Mouse (Mus musculus): ENCODE results near the gene Fus. TPM values are rescaled to one million over a fixed set of nuclear protein-coding genes. Genes with fewer than 3 reads are reported as not detected.
A peak's percentile ranks its signal among the peaks of the same experiment; 100 is the strongest.

The Fus gene
- polyA plus RNA-seq, 1 experiment from 2014 or later, result 120 TPM

DNA sequence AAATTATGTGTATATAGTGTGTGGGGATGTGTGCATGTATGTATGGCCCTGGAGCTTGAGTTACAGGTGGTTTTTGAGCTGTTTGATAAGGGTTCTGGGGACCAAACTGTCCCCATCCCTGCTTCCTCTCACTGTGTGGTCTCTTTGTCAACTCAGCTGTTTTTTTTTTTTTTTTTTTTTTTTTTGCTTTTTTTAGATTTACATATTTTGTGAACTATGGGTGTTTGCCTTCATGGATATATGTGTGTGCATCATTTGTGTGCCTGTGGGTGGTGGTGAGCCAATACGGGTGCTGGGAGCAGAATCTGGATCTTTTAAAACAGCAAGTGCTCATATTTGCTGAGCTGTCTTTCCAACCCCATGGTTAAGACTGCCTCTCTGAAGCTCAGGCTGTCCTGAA, 21.6 kb downstream of the Fus start:
- H3K4me2 ChIP-seq (replicated peaks; ENCODE audit: low read depth), result no peak overlapping the region
- ATAC-seq, result no peak
- no peak overlapping the region for H3K4me3 ChIP-seq (ENCODE audit: low read depth, low read length)
- H3K4me1 ChIP-seq (replicated peaks; ENCODE audit: control insufficient read depth, insufficient read depth, low read length), result no peaks in the 10 kb centered on the region
- peaks cover 55% of the 10 kb centered on the region for H3K36me3 ChIP-seq (ENCODE audit: control insufficient read depth, insufficient read depth)
- no peak overlapping the region for H3K27ac ChIP-seq (ENCODE audit: low read depth, low read length)
- no peaks in the 10 kb centered on the region for H3K9me3 ChIP-seq (ENCODE audit: control insufficient read depth)
- no peaks in the 10 kb centered on the region for H3K27me3 ChIP-seq (replicated peaks; ENCODE audit: control insufficient read depth, insufficient read depth, low read length)
- WGBS, result 75% methylated on average over 1 of the region's 1 CpGs
- no peak overlapping the region for H3K9ac ChIP-seq (ENCODE audit: low read depth, low read length)
- TF ChIP-seq CTCF (IDR thresholded peaks at IDR 0.05; ENCODE audit: low read depth), result no peak

DNA sequence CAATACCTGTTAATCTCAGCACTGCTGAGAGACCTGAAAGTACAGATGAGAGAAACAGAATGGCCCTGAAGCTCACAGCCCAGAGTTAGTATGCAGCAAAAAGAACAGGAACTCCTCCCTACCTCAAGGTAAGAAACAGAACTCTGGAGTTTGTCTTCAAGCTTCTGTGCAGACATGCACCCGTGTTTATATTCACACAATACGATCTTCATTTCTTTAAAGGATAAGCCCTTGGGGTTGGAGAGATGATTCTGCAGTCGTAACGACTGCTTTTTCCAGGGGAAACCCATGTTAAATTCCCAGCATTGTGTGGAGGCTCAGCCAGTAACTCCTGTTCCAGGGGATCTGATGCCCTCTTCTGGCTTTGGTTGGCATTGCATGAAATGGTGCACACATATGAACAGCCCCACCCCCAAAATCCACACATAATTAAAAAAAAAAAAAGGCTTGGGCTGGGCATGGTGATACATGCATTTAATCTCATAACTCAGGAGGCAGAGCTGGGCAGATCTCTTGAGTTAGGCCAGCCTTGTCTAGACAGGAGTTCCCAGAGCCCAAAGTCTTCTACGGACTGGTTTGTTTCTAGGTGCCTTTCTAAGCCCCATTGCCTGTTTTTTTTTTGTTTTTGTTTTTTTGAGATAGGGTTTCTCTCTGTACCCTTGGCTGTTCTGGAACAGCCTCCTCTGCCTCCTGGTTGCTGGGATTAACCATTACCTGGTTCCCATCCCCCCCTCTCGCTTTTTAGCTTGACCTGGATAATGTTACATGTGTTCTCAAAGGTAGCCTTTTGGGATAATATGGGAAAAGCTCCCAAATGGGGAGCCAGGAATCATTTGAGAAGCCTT, 24.6 kb downstream of the Fus start:
- H3K9ac ChIP-seq (ENCODE audit: low read depth, low read length), result peak overlapping the region; percentile 42; the same call in 1 of the 2 replicates

DNA sequence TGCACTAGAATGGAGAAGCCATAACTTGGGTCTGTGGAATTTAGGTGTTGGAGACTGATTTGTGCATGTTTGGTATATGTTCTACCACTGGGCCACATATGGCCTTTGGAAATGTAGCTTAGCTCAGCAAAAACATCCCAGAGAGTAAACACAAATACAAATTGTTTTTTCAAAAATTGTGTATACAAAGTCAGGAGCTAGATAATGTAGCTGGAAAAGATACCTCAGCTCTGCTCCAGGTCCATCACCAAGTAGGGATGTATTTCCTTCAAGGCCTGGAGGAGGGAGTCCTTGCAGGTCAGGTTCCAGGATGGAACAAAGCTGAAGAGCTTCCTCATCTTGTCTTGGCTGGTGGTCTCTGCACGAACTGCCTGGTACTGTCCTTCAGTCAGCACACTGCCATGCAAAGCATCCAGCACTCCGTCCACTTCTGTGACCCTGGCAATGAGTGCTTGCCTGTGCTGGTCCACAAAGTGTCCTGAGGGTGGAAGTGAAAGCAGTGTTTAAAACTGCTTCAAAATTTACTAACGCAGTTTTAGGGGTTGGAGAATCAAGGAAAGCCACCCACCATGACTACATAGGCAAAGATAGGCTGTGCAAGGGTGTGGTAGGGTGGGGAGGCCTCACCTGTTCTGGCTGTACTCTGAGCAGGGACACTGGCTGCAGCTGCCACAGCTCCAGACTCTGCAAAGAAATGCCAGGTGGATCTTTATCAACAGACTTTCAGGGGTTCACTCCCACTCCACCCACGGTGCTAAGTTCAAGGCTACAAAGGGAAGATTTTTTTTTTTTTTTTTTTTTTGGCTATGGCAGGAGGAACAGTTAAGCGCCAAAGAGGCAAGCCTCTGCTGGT, 25.5 kb downstream of the Fus start:
- H3K4me2 ChIP-seq (replicated peaks; ENCODE audit: low read depth), result peak overlapping the region; percentile 59
- no peak for TF ChIP-seq CTCF (IDR thresholded peaks at IDR 0.05; ENCODE audit: low read depth)
- H3K27ac ChIP-seq (ENCODE audit: low read depth, low read length), result peak overlapping the region; percentile 87
- H3K36me3 ChIP-seq (ENCODE audit: control insufficient read depth, insufficient read depth), result peaks cover 25% of the 10 kb centered on the region
- no peaks in the 10 kb centered on the region for H3K4me1 ChIP-seq (replicated peaks; ENCODE audit: control insufficient read depth, insufficient read depth, low read length)
- no peaks in the 10 kb centered on the region for H3K27me3 ChIP-seq (replicated peaks; ENCODE audit: control insufficient read depth, insufficient read depth, low read length)
- no peaks in the 10 kb centered on the region for H3K9me3 ChIP-seq (ENCODE audit: control insufficient read depth)
- peak overlapping the region; percentile 42 for H3K9ac ChIP-seq (ENCODE audit: low read depth, low read length)
- ATAC-seq, result peak; percentile 74
- 15% methylated on average over 5 of the region's 5 CpGs for WGBS
- H3K4me3 ChIP-seq (ENCODE audit: low read depth, low read length), result peak overlapping the region; percentile 31

More for the DNA sequence above, 24.6 kb downstream of the Fus start:
- H3K9me3 ChIP-seq (ENCODE audit: control insufficient read depth), result no peaks in the 10 kb centered on the region
- peak; percentile 41 for ATAC-seq
- no peaks in the 10 kb centered on the region for H3K4me1 ChIP-seq (replicated peaks; ENCODE audit: control insufficient read depth, insufficient read depth, low read length)
- 27% methylated on average over 6 of the region's 6 CpGs for WGBS
- peak overlapping the region; percentile 31 for H3K4me3 ChIP-seq (ENCODE audit: low read depth, low read length)
- peaks cover 29% of the 10 kb centered on the region for H3K36me3 ChIP-seq (ENCODE audit: control insufficient read depth, insufficient read depth)
- H3K27me3 ChIP-seq (replicated peaks; ENCODE audit: control insufficient read depth, insufficient read depth, low read length), result no peaks in the 10 kb centered on the region
- peak overlapping the region; percentile 87 for H3K27ac ChIP-seq (ENCODE audit: low read depth, low read length)
- peak overlapping the region; percentile 59 for H3K4me2 ChIP-seq (replicated peaks; ENCODE audit: low read depth)
- TF ChIP-seq CTCF (IDR thresholded peaks at IDR 0.05; ENCODE audit: low read depth), result peak; percentile 83

DNA sequence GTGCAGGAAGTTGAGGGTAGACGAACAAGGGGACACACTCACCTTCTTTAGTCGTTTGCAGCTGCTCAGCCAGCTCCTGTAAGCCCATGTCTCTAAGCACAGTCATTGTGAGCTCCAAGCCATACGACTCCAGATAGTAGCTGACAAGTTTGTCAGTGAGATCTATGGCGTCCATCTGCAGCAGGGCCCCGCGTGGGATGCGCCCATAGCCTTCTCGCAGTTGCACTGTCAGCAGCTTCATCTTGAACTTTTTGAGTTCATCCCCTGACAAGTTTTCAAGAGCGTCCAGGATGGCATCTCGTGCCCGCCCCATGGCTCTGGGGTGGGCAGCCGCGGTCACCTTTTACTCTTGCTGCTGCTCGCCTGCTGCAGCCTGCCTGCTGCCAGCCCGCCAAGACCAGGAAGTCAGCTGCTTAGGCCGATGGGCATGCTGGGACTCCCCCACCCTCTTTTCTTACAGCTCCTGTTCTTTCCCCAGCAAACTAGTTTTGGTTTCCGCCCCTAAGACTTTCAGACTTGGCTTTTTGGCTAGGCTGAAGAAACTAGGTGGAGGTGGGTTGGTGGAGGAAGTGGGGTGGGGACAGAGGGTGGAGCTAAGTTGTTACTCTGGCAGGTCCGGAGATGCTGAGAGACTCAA, 26.2 kb downstream of the Fus start, which contains the start of gene Pycard:
Gene Pycard (minus strand): TSS at position 527 of the 637 bp plus-strand sequence.
- Histone ChIP-seq H3K9ac (ENCODE audit: low read depth, low read length) (peak within 1 kb of the TSS; percentile 42), H3K4me1 (replicated peaks; ENCODE audit: control insufficient read depth, insufficient read depth, low read length) (no peaks in the 10 kb centered on the region), H3K4me2 (replicated peaks; ENCODE audit: low read depth) (peak within 1 kb of the TSS; percentile 59), H3K27me3 (replicated peaks; ENCODE audit: control insufficient read depth, insufficient read depth, low read length) (no peaks in the 10 kb centered on the region), H3K36me3 (ENCODE audit: control insufficient read depth, insufficient read depth) (peaks cover 18% of the 10 kb centered on the region), H3K4me3 (ENCODE audit: low read depth, low read length) (peak within 1 kb of the TSS; percentile 31), H3K27ac (ENCODE audit: low read depth, low read length) (peak within 1 kb of the TSS; percentile 87), H3K9me3 (ENCODE audit: control insufficient read depth) (no peaks in the 10 kb centered on the region)
- ATAC-seq, result peak; percentile 69
- no peak for TF ChIP-seq CTCF (IDR thresholded peaks at IDR 0.05; ENCODE audit: low read depth)
- 4% methylated on average over 18 of the region's 18 CpGs for WGBS

DNA sequence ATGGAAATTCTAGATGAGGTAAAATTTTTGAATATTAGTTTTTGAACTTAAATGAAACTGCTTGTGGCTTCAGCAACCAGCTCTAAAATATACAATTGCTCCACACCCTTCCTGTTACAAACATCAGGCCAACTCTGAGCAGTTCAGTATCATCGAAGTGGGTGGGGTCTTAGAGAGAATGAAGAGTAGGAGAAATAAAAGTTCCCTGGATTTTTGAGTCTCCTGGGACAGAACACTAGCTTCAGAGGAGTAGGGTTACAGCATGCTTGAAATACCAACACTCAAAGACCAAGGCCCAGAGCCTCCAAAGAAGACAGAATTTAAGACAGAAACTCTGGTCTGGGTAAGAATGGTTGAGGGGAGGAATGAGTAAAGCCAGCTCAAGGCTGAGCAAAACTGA, 32.2 kb downstream of the Fus start:
- Histone ChIP-seq H3K9me3 (ENCODE audit: control insufficient read depth) (no peaks in the 10 kb centered on the region), H3K4me1 (replicated peaks; ENCODE audit: control insufficient read depth, insufficient read depth, low read length) (peaks cover 11% of the 10 kb centered on the region), H3K27me3 (replicated peaks; ENCODE audit: control insufficient read depth, insufficient read depth, low read length) (no peaks in the 10 kb centered on the region), H3K4me2 (replicated peaks; ENCODE audit: low read depth) (no peak overlapping the region), H3K27ac (ENCODE audit: low read depth, low read length) (no peak overlapping the region), H3K9ac (ENCODE audit: low read depth, low read length) (no peak overlapping the region), H3K36me3 (ENCODE audit: control insufficient read depth, insufficient read depth) (no peaks in the 10 kb centered on the region), H3K4me3 (ENCODE audit: low read depth, low read length) (no peak overlapping the region)
- 38% methylated on average over 1 of the region's 1 CpGs for WGBS
- no peak for ATAC-seq
- no peak for TF ChIP-seq CTCF (IDR thresholded peaks at IDR 0.05; ENCODE audit: low read depth)

Measured in intestine, postnatal 0 days (tissue).